Mouse (Mus musculus): ENCODE measurements around the gene Dixdc1. TPM values are rescaled to one million over a fixed set of nuclear protein-coding genes. Genes with fewer than 3 reads are reported as not detected.

The Dixdc1 gene
- polyA plus RNA-seq (2012), result not detected in 2 replicates

DNA sequence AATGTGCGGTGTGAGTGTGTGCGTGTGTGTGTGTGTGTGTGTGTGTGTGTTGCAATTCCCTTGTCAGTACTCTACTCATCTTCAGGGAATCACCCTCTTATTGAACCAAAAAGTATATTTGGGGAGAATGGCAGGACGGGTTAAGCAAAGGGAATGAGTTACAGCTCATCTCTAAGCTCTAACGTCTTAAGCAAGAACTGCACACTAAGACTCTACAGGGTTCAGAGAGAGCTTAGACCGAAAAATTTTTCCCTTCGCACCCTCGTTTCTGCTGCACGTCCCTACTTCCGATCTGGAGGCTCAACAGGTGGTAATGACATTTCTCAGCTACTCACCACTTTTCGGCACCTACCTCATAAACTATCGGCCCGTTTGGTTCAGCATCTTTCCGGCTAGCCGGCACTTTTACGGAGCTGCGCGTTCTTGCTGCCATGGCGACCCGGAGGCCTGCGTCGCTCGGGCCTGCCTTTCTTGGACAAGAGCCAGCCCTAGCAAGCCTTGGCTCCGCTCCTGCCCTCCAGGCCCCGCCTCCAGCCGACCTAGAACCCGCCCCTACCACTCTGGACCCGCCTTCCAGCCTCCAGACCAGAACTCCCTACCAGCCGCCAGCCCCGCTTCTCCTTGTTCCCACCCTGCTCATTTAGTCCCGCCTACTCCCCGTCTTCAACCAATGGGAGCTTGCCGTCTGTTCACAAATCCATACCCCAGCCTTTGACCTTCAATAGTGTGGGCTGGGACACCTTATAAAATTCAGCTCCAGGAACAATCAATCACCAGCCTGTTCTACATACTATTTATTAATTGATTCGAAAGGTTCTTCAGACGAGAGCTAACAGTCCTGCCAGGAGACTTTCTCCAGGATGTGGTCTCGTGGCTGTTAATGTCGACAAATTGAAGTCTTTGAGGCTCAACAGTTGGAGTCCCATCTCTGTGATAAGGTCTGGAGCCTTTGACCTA lies at the start of gene Dixdc1:
TSS of gene Dixdc1 (minus strand) at position 604 of the 957 bp plus-strand sequence.

DNA sequence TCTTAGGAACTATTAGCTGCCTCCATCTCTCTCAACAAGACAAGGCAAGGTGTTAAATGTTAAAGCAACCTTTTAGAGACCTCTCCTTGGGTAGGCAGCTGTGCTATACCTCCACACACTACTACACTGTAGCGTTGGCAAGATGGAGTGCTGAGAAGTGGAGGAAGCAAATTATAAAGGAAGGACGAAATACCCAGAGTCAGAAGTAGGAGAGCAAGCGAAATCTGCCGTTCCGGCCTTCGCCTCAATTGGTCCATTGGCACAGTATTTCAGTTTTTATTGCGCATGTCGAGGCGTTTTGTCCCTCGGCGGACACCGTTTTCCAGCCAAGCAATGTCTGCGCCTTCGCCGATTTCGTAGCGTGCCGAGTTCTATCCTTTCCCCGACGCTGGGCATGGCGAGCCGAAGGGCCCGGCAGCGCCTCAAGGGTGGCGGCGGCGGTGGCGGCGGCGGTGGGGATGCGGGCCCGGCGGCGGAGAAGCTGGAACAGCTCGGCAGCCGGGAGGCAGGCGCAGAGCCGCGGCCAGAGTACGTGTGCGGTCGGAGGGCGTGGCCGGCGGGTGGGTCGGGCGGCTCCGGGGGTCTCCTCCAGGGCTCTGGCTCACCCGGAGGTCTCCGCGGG lies 35.8 kb upstream of the Dixdc1 start, which contains the start of the genes Alg9 and 1110032A03Rik:
TSS of gene Alg9 (plus strand) at position 29 of the 622 bp plus-strand sequence.
TSS of gene 1110032A03Rik (minus strand) at position 530 of the 622 bp plus-strand sequence.

DNA sequence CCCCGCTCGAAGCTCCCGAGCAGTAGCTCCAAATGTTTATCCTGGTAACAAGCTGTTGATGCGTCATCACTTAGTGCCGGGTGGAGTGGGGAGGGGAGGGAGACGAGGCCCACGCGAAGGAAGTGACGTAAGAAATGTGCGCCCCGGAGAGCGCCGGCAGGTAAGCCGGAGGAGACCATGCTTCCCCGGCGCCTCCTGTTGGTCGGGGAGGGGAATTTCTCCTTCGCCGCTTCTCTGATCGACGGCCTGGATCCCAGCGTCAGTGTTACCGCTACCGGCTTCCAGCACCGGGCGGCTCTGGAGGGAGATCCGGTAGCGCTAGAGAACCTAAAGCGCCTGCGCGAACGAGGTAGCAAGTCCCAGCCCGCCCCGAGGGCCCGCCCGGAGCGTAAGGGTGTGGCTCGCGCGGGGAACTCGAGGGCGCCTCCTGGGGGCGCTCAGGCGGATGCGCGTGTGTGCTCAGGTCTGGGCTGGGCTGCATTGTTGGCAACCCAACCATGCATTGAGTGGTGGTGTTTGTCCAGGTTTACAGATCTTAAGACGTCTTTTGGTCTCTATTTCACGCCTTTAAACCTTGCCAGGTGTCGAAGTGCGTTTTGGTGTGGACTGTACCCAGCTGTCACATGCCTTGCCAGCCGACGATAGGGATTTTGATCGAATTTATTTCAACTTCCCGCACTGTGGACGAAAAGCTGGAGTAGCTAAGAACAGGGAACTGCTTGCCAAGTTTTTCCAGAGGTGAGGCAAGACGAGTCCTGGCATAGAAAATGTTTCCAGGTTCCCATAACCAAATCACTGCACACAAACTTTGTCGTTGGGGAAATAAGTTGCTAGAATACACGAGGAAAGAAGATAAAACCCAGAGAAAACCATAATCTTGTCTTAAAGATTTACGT lies 29.0 kb upstream of the Dixdc1 start, which contains the start of gene Fdxacb1:
TSS of gene Fdxacb1 (plus strand) at position 130 of the 896 bp plus-strand sequence.

DNA sequence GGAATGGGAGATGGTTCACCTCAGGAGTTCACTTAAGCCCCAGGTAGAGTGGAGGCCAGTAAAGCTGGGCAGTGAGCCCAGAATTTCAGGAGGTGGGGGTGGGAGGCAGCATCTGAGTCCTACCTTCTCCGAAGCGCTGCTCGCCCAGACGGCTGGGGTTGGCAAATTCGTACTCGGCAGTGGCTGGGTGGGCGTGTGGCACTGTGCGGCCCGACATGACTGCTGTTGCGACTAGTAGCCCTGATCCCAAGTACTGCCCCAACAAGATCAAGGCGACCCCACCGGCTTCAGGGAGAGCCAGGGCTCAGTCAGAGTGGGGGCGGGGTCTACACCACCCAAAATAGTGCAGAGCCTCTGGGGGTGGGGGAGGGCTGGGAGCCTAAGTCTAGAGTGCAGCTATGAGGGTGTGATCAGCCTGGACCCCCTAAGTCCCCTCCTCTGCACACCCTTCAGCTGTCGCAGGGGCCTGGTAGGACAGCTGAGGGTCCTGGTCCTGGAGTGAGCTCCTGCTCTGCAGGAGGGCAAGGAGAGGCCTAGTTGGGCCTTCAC lies 12.8 kb upstream of the Dixdc1 start, which contains the start of gene Hspb2:
TSS of gene Hspb2 (minus strand) at position 301 of the 549 bp plus-strand sequence.

DNA sequence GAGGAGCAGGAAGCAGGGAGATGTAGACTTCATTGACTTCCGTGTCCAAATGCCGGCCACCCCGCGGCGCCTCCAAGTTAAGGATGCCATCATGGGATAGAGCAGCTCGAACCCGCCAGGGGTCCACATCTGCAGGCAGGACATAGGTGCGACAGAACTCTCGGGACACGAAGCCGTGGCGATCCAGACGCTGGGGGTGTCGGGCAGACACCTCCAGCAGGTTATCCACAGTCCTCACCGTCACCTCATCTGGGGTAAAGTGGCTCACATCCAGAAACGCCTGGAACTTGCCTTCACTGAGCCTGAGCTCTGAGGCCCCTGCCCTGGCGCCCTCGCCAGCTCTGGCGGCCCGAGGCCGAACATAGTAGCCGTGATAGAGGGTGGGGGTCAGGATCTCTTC lies 12.0 kb upstream of the Dixdc1 start, which contains the start of gene Cryab:
TSS of gene Cryab (plus strand) at position 3 of the 400 bp plus-strand sequence.

DNA sequence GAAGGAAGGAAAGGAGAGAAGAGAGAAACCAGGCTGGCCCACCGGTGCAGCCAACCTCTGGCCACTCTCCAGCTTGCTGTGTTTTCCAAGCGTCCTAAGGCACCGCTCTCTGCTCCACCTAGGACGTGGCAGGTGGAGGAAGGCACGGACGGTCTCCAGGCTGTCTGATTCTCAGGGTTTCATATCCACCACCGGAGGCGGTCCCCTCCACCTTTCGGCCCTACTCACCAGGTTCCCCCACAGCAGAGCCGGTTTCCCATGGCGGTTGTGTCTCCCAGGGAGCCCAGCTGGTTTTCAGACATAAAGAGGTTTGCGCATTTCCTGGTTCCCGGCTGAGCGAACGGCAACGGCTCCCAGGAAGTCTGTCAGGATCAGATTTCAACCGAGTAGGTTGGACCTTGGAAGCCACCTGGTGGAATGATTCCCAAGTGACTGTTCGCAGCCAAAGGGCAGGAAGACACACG lies 6.9 kb upstream of the Dixdc1 start, which contains the start of gene 2310030G06Rik:
TSS of gene 2310030G06Rik (minus strand) at position 323 of the 464 bp plus-strand sequence.

DNA sequence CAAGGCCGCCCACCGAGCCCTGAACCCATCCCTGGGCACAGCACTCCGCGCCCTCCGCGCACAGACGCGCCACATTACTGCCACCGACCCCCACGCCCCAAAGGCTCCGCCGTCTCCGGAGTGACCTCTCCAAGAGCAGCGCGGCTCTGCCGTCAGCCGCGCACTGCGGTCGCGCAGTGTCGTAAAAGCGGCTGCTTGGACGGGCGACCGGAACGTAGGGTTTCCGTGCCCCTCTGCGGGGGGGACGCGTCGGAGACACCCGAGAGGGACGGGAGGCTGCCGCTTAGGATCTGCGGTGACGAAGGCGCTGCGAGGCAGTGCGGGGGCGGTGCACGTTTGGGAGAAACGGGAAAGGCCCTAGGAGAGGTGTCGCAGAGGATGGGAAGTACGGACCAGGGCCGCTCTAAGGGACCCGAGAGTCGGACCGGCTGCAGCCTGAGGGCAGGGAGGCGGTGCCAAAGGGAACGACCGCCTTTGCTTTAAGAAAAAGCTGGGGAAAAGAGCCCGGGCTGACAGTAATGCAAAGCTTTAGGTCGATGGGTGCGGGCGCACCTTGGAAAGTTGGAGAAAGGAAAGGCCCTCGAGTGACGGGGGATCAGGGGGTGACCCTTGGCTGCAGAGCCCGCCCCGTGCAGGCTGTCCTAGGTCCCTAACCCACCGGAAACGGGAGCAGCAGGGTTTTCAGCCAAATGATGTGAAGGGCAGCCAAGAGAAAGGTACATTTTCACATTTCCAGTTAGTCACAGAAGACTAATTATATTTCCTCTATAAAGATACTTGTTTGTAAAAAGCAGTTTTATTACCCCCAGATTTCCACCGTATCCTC lies 79.7 kb downstream of the Dixdc1 start, which contains the start of gene Dlat:
TSS of gene Dlat (minus strand) at position 389 of the 826 bp plus-strand sequence.

DNA sequence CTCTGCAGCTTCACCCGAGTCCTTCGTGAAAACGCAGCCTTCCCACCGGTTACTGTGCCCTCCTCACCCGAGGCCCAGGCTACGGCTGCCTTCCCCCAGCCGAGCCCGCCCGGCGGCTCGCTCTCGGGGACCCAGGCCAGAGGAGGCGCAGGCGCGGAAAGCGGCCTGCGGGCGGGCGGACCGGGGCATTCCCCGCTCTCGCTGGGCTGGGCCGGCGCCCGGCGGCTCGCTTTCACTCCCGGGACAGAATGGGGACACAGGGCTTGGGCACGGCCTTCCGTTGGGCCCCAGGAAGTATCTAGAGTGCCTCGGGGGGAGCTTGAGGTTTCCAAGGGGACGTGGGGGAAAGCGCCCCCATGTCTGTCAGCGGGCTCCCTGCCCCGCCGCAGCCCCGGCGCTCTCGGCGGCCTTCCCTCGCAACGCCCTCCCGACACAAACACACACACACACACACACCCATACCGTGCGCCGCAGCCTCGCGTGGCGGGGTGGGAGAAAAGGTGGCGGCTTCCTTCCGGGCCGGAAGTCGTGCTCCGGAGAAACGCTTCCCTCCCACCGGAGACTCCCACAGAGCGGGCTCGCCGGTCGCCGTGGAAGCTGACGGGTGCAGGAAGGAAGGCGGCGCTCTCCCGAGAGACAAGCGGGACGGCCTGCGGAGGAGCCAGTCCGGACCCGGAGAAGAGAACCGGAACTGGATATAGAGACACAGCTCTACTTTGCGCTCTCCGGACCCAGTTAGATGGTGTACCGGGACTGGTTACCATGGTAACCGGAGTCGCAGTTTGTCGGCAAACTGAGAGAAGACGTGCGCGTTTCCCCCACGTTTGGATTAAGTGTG lies 122.3 kb downstream of the Dixdc1 start, which contains the start of the genes Pih1d2 and Nkapd1:
TSS of gene Pih1d2 (plus strand) at position 556 of the 838 bp plus-strand sequence.
TSS of gene Nkapd1 (minus strand) at position 699 of the 838 bp plus-strand sequence.

Other genes starting within 250 kb of the Dixdc1 start
- 0.05 TPM in 1 of 2 replicates, not detected in the other for gene Plet1, start 245.0 kb downstream of the Dixdc1 start, polyA plus RNA-seq (2012)
- 23.9 and 30.3 TPM in 2 replicates for gene Pts, start 210.8 kb downstream of the Dixdc1 start, polyA plus RNA-seq (2012)
- 0.87 and 1.6 TPM in 2 replicates for gene Il18, start 184.7 kb downstream of the Dixdc1 start, polyA plus RNA-seq (2012)
- gene Bco2, start 184.3 kb downstream of the Dixdc1 start, polyA plus RNA-seq (2012), result 0.08 TPM in 1 of 2 replicates, not detected in the other
- gene Tex12, start 178.2 kb downstream of the Dixdc1 start, polyA plus RNA-seq (2012), result not detected in 2 replicates
- 26.9 and 31.4 TPM in 2 replicates for gene Sdhd, start 135.7 kb downstream of the Dixdc1 start, polyA plus RNA-seq (2012)
- gene Timm8b, start 135.6 kb downstream of the Dixdc1 start, polyA plus RNA-seq (2012), result 7.9 and 8.8 TPM in 2 replicates
- gene Pih1d2, start 122.2 kb downstream of the Dixdc1 start, polyA plus RNA-seq (2012), result 0.15 and 0.36 TPM in 2 replicates
- gene Nkapd1, start 122.1 kb downstream of the Dixdc1 start, polyA plus RNA-seq (2012), result 12.1 and 18.1 TPM in 2 replicates
- gene Dlat, start 79.7 kb downstream of the Dixdc1 start, polyA plus RNA-seq (2012), result 27.0 and 32.5 TPM in 2 replicates
- gene 2310030G06Rik, start 7.0 kb upstream of the Dixdc1 start, polyA plus RNA-seq (2012), result 0.10 TPM in 1 of 2 replicates, not detected in the other
- 0.75 and 0.82 TPM in 2 replicates for gene Cryab, start 11.8 kb upstream of the Dixdc1 start, polyA plus RNA-seq (2012)
- gene Hspb2, start 12.8 kb upstream of the Dixdc1 start, polyA plus RNA-seq (2012), result not detected in 2 replicates
- gene Fdxacb1, start 28.7 kb upstream of the Dixdc1 start, polyA plus RNA-seq (2012), result 2.3 and 2.9 TPM in 2 replicates
- 14.1 and 16.4 TPM in 2 replicates for gene Alg9, start 35.5 kb upstream of the Dixdc1 start, polyA plus RNA-seq (2012)
- 2.3 and 2.5 TPM in 2 replicates for gene 1110032A03Rik, start 36.0 kb upstream of the Dixdc1 start, polyA plus RNA-seq (2012)
- gene Ppp2r1b, start 105.8 kb upstream of the Dixdc1 start, polyA plus RNA-seq (2012), result 6.8 and 7.2 TPM in 2 replicates